Mouse (Mus musculus): Measurements from ENCODE around the gene Cacng5.
A peak's percentile ranks its signal among the peaks of the same experiment; 100 is the strongest.

Gene Cacng5

GRCm38 (mm10) chr11:107914634-107915226 lies at the start of gene Cacng5:
Cacng5 (minus strand) TSS chr11:107915055.
- 0 out of 2 replicates have a peak, but pooled peaks have one; percentile 53 for ATAC-seq (ENCODE audit: low TSS enrichment)

GRCm38 (mm10) chr11:107957566-107958350 lies 42.9 kb upstream of the Cacng5 start:
- ATAC-seq (ENCODE audit: low TSS enrichment), result no peak

GRCm38 (mm10) chr11:107955191-107956062 lies 40.6 kb upstream of the Cacng5 start:
- no peak for ATAC-seq (ENCODE audit: low TSS enrichment)

DNA sequence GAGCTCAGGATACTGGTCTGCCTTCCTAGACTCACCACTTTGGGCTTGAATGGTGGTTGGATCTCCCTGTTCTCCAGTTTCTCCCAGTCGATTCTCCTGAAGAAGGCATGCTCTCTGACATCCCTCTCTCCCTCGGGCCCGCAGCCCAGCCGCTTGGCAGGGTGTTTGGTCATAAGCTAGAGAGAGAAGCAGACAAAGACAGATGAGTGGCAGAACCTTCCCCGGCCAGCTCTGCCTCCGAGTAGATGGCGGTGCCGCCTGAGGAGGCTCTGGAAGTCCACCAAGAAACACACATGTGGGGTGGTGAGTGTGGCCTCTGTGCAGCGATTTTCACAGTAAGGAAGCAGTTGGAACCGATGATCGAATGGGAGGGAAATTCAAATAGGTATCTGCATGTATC lies 36.6 kb upstream of the Cacng5 start:
- ATAC-seq (ENCODE audit: low TSS enrichment), result no peak

DNA sequence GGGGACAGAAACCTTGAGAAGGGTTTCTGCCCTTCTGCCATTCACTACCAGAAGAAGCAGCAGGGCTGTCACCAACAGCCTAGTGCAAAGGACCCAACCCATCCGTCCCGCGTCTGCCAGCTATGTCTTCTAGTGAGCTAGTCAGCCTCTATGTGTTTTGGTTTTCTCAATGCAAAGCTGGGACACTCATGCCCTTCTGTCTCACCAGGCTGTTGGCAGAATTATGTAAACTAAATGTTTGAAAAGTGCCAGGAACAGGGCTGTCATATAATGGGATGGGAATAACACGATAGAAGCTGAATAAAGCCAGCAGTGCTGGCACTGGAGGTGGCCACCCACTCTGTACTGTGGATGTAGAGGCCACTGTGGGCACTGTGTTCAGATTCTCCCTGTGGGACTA lies 35.8 kb upstream of the Cacng5 start:
- ATAC-seq (ENCODE audit: low TSS enrichment), result peak; percentile 77

- no peak for ATAC-seq (ENCODE audit: low TSS enrichment)
Observed at GRCm38 (mm10) chr11:107950211-107950610, 35.4 kb upstream of the Cacng5 start.

- ATAC-seq (ENCODE audit: low TSS enrichment), result no peak
Observed at GRCm38 (mm10) chr11:107947951-107948350, 33.1 kb upstream of the Cacng5 start.

GRCm38 (mm10) chr11:107946823-107947222 lies 32.0 kb upstream of the Cacng5 start:
- ATAC-seq (ENCODE audit: low TSS enrichment), result no peak

DNA sequence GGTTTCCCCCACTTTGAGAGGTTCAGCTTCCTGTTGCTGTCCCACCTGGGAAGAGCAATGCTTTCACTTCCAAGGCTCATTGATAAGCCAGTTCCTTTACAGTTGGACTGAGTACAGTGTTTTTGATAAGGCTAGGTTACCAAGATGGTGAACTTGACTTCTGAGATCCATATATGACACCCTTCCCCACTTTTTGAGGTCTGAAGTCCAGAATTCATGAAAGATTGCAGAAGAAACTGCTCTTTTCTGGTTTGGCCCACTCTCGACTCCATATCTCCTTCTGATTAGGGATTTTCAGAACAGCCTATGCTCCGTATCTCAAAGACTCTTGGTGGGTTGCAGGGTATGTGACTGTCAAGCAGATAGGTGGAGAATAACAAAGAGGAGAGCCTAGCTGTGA lies 22.1 kb upstream of the Cacng5 start:
- no peak for ATAC-seq (ENCODE audit: low TSS enrichment)

- ATAC-seq (ENCODE audit: low TSS enrichment), result 0 out of 2 replicates have a peak, but pooled peaks have one; percentile 3
Observed at GRCm38 (mm10) chr11:107931721-107932120, 16.9 kb upstream of the Cacng5 start.

DNA sequence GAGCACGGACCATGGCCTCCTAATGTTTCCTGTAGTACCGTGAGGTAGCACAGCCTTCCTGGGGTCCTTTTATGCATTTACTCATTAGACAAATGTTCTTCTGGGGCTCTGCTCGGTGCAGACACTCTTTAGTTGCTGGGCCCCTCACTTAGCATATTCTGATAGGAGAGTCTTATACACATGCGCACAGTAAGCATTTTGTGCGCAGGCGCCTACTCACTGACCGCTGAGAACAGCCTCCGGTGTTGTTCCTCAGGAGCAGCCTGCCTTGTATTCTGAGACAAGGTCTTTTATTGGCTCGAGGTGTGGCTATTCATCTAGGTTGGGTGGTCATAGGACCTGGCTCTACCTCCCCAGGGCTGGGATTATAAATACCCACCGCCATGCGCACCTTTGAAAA lies 16.4 kb upstream of the Cacng5 start:
- peak; percentile 73 for ATAC-seq (ENCODE audit: low TSS enrichment)

- peak; percentile 64 for ATAC-seq (ENCODE audit: low TSS enrichment)
Observed at GRCm38 (mm10) chr11:107929712-107930111, 14.9 kb upstream of the Cacng5 start.

DNA sequence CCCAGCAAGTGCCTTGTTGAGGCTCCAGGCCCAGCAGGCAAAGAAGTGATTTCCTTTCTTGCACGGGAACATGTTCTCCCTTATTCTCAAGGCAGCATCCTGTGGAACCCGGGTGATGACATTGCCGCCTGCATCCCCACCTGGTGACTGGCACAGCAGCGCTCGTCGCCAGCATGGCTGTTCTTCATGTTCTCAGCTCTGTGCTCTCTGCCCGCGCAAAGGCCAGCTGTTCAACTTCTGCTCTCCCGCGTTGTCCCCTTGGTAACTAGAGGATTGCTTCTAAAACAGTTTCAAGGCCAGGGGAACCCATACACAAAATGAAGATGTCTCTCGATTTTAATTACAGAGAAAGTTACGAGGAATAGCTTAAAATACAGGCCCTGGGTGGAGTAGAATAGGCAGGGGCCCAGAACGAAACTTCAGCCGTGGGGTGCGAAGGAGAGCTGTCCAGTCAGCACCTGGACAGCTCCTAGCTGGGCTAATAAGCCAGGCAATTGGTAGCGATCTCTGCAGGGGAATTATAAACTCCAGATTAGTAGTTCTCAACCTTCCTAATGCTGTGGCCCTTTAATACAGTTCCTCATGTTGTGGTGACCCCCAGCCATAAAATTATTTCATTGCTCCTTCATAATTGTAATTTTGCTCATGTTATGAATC lies 5.1 kb upstream of the Cacng5 start:
- ATAC-seq (ENCODE audit: low TSS enrichment), result no peak

- peak; percentile 64 for ATAC-seq (ENCODE audit: low TSS enrichment)
Observed at GRCm38 (mm10) chr11:107917721-107918235, 2.9 kb upstream of the Cacng5 start.

- ATAC-seq (ENCODE audit: low TSS enrichment), result no peak
Observed at GRCm38 (mm10) chr11:107913317-107913716, 1.5 kb downstream of the Cacng5 start.

GRCm38 (mm10) chr11:107905364-107905763 lies 9.5 kb downstream of the Cacng5 start:
- ATAC-seq (ENCODE audit: low TSS enrichment), result no peak

GRCm38 (mm10) chr11:107903966-107904605 lies 10.8 kb downstream of the Cacng5 start:
- ATAC-seq (ENCODE audit: low TSS enrichment), result no peak; the same call in 1 of the 2 replicates

DNA sequence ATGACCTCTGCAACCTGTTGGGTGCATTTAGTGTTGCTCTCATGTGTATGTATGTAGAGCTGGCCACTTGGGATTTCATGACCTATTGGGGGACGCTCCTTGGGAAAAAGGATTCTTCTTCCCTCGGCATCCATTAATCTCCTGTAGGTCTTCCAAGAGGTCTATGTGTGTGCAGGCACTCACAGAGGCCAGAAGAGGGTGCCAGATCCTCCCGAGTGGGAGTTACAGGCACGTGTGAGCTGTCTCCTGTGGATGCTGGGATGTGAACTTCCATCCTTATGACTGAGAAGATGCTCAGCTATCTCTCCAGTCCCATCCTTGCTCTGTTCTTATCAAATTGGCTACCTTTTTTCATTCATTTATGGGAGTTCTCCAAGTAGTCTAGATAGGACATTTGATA lies 14.4 kb downstream of the Cacng5 start:
- no peak for ATAC-seq (ENCODE audit: low TSS enrichment)

DNA sequence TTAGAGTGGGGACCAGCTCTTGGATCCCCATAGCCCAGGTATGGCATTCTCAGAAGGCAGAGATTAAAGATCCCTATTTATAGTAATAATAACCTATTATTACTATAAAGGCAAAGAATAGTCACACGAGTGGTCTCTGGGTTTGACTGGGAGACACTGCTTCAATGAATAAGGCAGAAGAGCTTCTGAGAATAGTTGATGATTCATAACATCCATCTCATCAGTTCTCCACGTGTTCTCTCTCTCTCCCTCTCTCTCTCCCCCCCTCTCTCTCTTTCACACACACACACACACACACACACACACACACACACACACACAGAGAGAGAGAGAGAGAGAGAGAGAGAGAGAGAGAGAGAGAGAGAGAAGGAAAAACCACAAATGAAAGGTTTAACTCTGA lies 16.2 kb downstream of the Cacng5 start:
- ATAC-seq (ENCODE audit: low TSS enrichment), result no peak

DNA sequence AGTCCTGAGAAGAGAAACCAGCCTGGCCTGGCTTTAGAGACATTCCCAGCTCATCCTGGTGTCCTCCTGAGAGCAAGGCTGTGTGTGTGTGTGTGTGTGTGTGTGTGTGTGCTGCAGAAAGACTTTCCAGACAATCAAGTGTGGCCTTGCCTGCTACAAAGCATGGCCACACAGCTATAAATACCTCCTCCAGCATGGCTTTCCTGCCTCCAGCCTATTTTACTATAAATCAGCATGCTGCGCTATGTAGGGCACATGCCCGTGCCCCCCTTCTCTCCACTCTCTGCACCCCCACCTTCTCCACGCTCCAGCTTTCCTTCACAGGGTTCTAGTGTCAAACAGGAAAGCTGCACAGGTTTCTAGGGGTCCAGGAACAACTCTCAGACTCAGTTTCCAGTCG lies 19.2 kb downstream of the Cacng5 start:
- ATAC-seq (ENCODE audit: low TSS enrichment), result peak; percentile 59

DNA sequence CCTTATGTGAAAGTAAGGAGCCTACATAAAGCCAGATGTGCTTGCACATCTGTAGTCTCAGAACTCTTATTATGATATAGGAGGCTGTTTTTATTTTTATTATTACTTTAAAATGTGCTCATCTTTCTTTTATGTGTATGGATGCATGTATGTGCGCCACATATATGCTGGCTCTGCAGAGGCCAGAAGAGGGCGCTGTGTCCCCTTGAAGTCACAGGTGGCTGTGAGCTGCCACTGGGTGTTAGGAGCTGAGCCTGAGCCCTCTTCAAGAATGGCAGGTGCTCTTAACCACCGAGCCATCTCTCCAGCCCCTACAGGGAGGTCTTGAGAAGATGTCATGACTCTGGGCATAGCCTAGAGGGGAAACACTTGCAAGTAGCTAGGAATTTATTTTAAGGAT lies 23.5 kb downstream of the Cacng5 start:
- no peak for ATAC-seq (ENCODE audit: low TSS enrichment)

All from frontal cortex, adult (tissue).